8 mouse cellular contexts compared by ENCODE assay signal in genomic region chr2:131422907-131423445, GRCm38 (mm10).
DNase-seq lines count a peak whose midpoint lies in the region; ATAC-seq and TF ChIP-seq lines count a peak whose summit lies in the region.

No protein-coding gene starts in this region.

- H3K27me3 ChIP-seq in MEL (ENCODE audit: control insufficient read depth in 1 of 2, insufficient read depth in 2 of 2, low read length in 2 of 2): peaks cover 0 to 8% of the 10 kb centered on the region in 2 experiments; a peak in 3 of 4 replicates
- H3K27me3 ChIP-seq in forebrain, embryonic 16.5 days (replicated peaks; ENCODE audit: control insufficient read depth, insufficient read depth, low read length): no peaks in the 10 kb centered on the region
- no peaks in the 10 kb centered on the region for H3K27me3 ChIP-seq in hindbrain, embryonic 10.5 days (ENCODE audit: insufficient read depth, poor library complexity, severe bottlenecking)
- no peaks in the 10 kb centered on the region for H3K27me3 ChIP-seq in lung, embryonic 16.5 days (ENCODE audit: control insufficient read depth, insufficient read depth, low read depth, low read length)

- peak; percentile 24 to 55 (median 49) for TF ChIP-seq CTCF in MEL (IDR thresholded peaks at IDR 0.05 in 2 of 3, conservative IDR thresholded peaks at IDR 0.05 in 1 of 3; ENCODE audit: control insufficient read depth in 1 of 3, insufficient read depth in 1 of 3, low read depth in 2 of 3, low read length in 3 of 3, poor library complexity in 1 of 3, severe bottlenecking in 1 of 3)

- H3K9ac ChIP-seq in MEL (ENCODE audit: control insufficient read depth, low read depth, low read length, poor library complexity, severe bottlenecking): peak overlapping the region; percentile 74
- peak overlapping the region; percentile 54 for H3K9ac ChIP-seq in forebrain, embryonic 16.5 days (replicated peaks; ENCODE audit: low read depth, low read length)
- peak overlapping the region; percentile 64 for H3K9ac ChIP-seq in lung, embryonic 16.5 days (ENCODE audit: low read length)

- DNase-seq in MEL (ENCODE audit: low read depth, low spot score): peak; percentile 86
- DNase-seq in cerebellum, adult 11-12 months: peak; percentile 35
- peak; percentile 65 for DNase-seq in hindbrain, embryonic 10.5 days (ENCODE audit: low spot score)
- peak; percentile 55 for DNase-seq in layer of hippocampus, adult 9-10 months (ENCODE audit: low spot score)
- DNase-seq in ovary, adult 18-20 months (ENCODE audit: low spot score): peak; percentile 22
- peak; percentile 75 for DNase-seq in thymus, postnatal 0 days (ENCODE audit: low spot score)

- no peak for TF ChIP-seq POLR2A in MEL (IDR thresholded peaks at IDR 0.05; ENCODE audit: control insufficient read depth in 1 of 2, insufficient read depth in 1 of 2, low read depth in 1 of 2, low read length in 2 of 2, poor library complexity in 1 of 2)

- WGBS in forebrain, embryonic 16.5 days: under 1% methylated on average over 13 of the region's 13 CpGs
- WGBS in hindbrain, embryonic 10.5 days: 0% methylated on average over 13 of the region's 13 CpGs
- under 1% methylated on average over 13 of the region's 13 CpGs for WGBS in lung, embryonic 16.5 days

- peak; percentile 51 for TF ChIP-seq RAD21 in MEL (IDR thresholded peaks at IDR 0.05; ENCODE audit: low read depth, low read length)

- no peaks in the 10 kb centered on the region for H3K79me2 ChIP-seq in MEL (ENCODE audit: control insufficient read depth, insufficient read depth, low read length, poor library complexity)

- no peaks in the 10 kb centered on the region for H3K9me3 ChIP-seq in MEL (replicated peaks; ENCODE audit: insufficient read depth, low read length)
- H3K9me3 ChIP-seq in forebrain, embryonic 16.5 days (ENCODE audit: control insufficient read depth, low read length): no peaks in the 10 kb centered on the region
- H3K9me3 ChIP-seq in hindbrain, embryonic 10.5 days: no peaks in the 10 kb centered on the region
- no peaks in the 10 kb centered on the region for H3K9me3 ChIP-seq in lung, embryonic 16.5 days (ENCODE audit: control insufficient read depth, low read length)

- H3K4me2 ChIP-seq in forebrain, embryonic 16.5 days (ENCODE audit: low read length): peak overlapping the region; percentile 73
- H3K4me2 ChIP-seq in lung, embryonic 16.5 days (ENCODE audit: low read depth, low read length): peak overlapping the region; percentile 77

- peak; percentile 91 for ATAC-seq in forebrain, embryonic 16.5 days
- peak; percentile 92 for ATAC-seq in lung, embryonic 16.5 days (ENCODE audit: low read depth)

- H3K4me1 ChIP-seq in MEL (ENCODE audit: control insufficient read depth in 1 of 2, insufficient read depth in 2 of 2, low read length in 2 of 2): peaks cover 0 to 13% of the 10 kb centered on the region in 2 experiments; a peak in 2 of 4 replicates
- no peaks in the 10 kb centered on the region for H3K4me1 ChIP-seq in forebrain, embryonic 16.5 days (replicated peaks; ENCODE audit: control insufficient read depth, insufficient read depth, low read length)
- no peaks in the 10 kb centered on the region for H3K4me1 ChIP-seq in hindbrain, embryonic 10.5 days (replicated peaks)
- no peaks in the 10 kb centered on the region for H3K4me1 ChIP-seq in lung, embryonic 16.5 days (replicated peaks; ENCODE audit: control insufficient read depth, insufficient read depth, low read length)

- TF ChIP-seq EP300 in MEL (IDR thresholded peaks at IDR 0.05; ENCODE audit: low read depth in 1 of 2, low read length in 2 of 2): no peak

- H3K36me3 ChIP-seq in MEL (ENCODE audit: control insufficient read depth in 1 of 2, insufficient read depth in 2 of 2, low read length in 2 of 2): peaks cover 0 to 9% of the 10 kb centered on the region in 2 experiments; a peak in 2 of 4 replicates
- H3K36me3 ChIP-seq in forebrain, embryonic 16.5 days (ENCODE audit: control insufficient read depth, insufficient read depth): no peaks in the 10 kb centered on the region
- H3K36me3 ChIP-seq in hindbrain, embryonic 10.5 days: no peaks in the 10 kb centered on the region
- no peaks in the 10 kb centered on the region for H3K36me3 ChIP-seq in lung, embryonic 16.5 days (ENCODE audit: control insufficient read depth, insufficient read depth, low read length)

- H3K27ac ChIP-seq in MEL (ENCODE audit: control insufficient read depth, low read depth, low read length): 0 out of 2 replicates have a peak overlapping the region, but pooled peaks have one; percentile 28
- no peak overlapping the region for H3K27ac ChIP-seq in forebrain, embryonic 16.5 days (ENCODE audit: low read length)
- H3K27ac ChIP-seq in hindbrain, embryonic 10.5 days: peak overlapping the region; percentile 80
- H3K27ac ChIP-seq in lung, embryonic 16.5 days (ENCODE audit: low read length): no peak overlapping the region

- H3K4me3 ChIP-seq in MEL (ENCODE audit: control insufficient read depth in 1 of 2, insufficient read depth in 1 of 2, low read depth in 2 of 2, low read length in 2 of 2): peak overlapping the region; percentile 70 to 96
- peak overlapping the region; percentile 50 for H3K4me3 ChIP-seq in forebrain, embryonic 16.5 days (replicated peaks; ENCODE audit: low read length)
- H3K4me3 ChIP-seq in hindbrain, embryonic 10.5 days: peak overlapping the region; percentile 55
- H3K4me3 ChIP-seq in lung, embryonic 16.5 days (ENCODE audit: low read length): peak overlapping the region; percentile 57

TF ChIP-seq in MEL, 35 proteins besides CTCF, POLR2A, EP300 and RAD21:
- TF ChIP-seq MYC (IDR thresholded peaks at IDR 0.05; ENCODE audit: low read depth, low read length): no peak
- TF ChIP-seq MAFK (IDR thresholded peaks at IDR 0.05; ENCODE audit: borderline replicate concordance, low read depth, low read length): no peak
- peak; percentile 30; the same call in 1 of the 2 replicates for TF ChIP-seq ZC3H11A (IDR thresholded peaks at IDR 0.05; ENCODE audit: low read depth, low read length)
- TF ChIP-seq MAX (IDR thresholded peaks at IDR 0.05; ENCODE audit: low read length): no peak
- TF ChIP-seq SMC3 (IDR thresholded peaks at IDR 0.05; ENCODE audit: low read depth, low read length): peak; percentile 44
- no peak for TF ChIP-seq ELF1 (IDR thresholded peaks at IDR 0.05; ENCODE audit: low read depth, low read length)
- TF ChIP-seq MXI1 (IDR thresholded peaks at IDR 0.05; ENCODE audit: low read depth, low read length): no peak

Comparison
In these comparisons a context has a peak if more than half of its experiments do, and no peak if none do; other contexts are left out.
1. DNase-seq: peak in every context shown above with its lines; median percentile 86 in MEL; 75 in thymus, postnatal 0 days; 65 in hindbrain, embryonic 10.5 days; 55 in layer of hippocampus, adult 9-10 months; 35 in cerebellum, adult 11-12 months; 22 in ovary, adult 18-20 months.
2. H3K27ac ChIP-seq: peak in MEL (single experiment) and hindbrain, embryonic 10.5 days (single experiment); none in forebrain, embryonic 16.5 days (single experiment) and lung, embryonic 16.5 days (single experiment).
3. Peak in every context shown above with its lines, with median percentiles within 50 percentile points of each other: H3K4me3 ChIP-seq and H3K9ac ChIP-seq.